Mouse (Mus musculus) forebrain, embryonic 11.5 days (tissue): ENCODE data around the gene Dgat2. TPM values are rescaled to one million over a fixed set of nuclear protein-coding genes. Genes with fewer than 3 reads are reported as not detected.

Experiments used
- ATAC-seq: fragments of 200-750 bp; cut with Nextera tagmentation; replicated peaks from 2 replicates; pipeline ENCODE4 v1.8.0; 2017; ENCODE audit warnings: moderate TSS enrichment; ENCODE audit not compliant: low FRiP score
- DNase-seq: peaks from one replicate; pipeline ENCODE4 v3.0.0-alpha.2; 2017; ENCODE audit warnings: low spot score
- H3K27ac ChIP-seq: fragments of 300-500 bp; sonication (generic); 2 replicates; pipeline ENCODE4 v1.5.1; 2014; ENCODE audit warnings: low read depth, low read length
- H3K27me3 ChIP-seq: fragments of 300-500 bp; sonication (generic); 2 replicates; pipeline ENCODE4 v1.6.1; 2014; ENCODE audit warnings: mild to moderate bottlenecking, low read length, mixed read lengths; ENCODE audit not compliant: control insufficient read depth, insufficient read depth
- H3K36me3 ChIP-seq: fragments of 300-500 bp; sonication (generic); 2 replicates; pipeline ENCODE4 v1.6.1; 2014; ENCODE audit warnings: mild to moderate bottlenecking, low read length, moderate library complexity, mixed read lengths; ENCODE audit not compliant: control insufficient read depth, insufficient read depth
- H3K4me1 ChIP-seq: fragments of 300-500 bp; sonication (generic); replicated peaks from 2 replicates; pipeline ENCODE4 v1.6.1; 2014; ENCODE audit warnings: low read length, mixed read lengths; ENCODE audit not compliant: control insufficient read depth, insufficient read depth
- H3K4me2 ChIP-seq: fragments of 300-500 bp; sonication (generic); 2 replicates; pipeline ENCODE4 v1.6.1; 2014; ENCODE audit warnings: low read depth, mild to moderate bottlenecking, low read length, moderate library complexity, mixed read lengths; ENCODE audit not compliant: severe bottlenecking
- H3K4me3 ChIP-seq: fragments of 300-500 bp; sonication (generic); 2 replicates; pipeline ENCODE4 v1.5.1; 2014; ENCODE audit warnings: low read depth, low read length
- H3K9ac ChIP-seq: fragments of 300-500 bp; sonication (generic); 2 replicates; pipeline ENCODE4 v1.6.1; 2014; ENCODE audit warnings: low read length
- H3K9me3 ChIP-seq: fragments of 300-500 bp; sonication (generic); 2 replicates; pipeline ENCODE4 v1.6.1; 2016; ENCODE audit warnings: low read length, mixed read lengths; ENCODE audit not compliant: control insufficient read depth
- WGBS: fragments of 180-500 bp; shearing (Covaris S2); extraction: QIAGEN DNeasy Blood & Tissue Kit; methylation state at CpG from one replicate; pipeline ENCODE4 v1.1.7; 2014; 5-methylcytosine and 5-hydroxymethylcytosine counted together
- polyA plus RNA-seq: library from polyadenylated mRNA; unstranded; fragments of >200 nt; fragmentation: Nextera tagmentation; extraction: Ambion mirVana; gene quantifications from 2 replicates; pipeline ENCODE4 v1.2.1, GENCODE M21; 2014

Gene Dgat2
- polyA plus RNA-seq, 1 experiment from 2014 or later: 9.2 TPM

DNA sequence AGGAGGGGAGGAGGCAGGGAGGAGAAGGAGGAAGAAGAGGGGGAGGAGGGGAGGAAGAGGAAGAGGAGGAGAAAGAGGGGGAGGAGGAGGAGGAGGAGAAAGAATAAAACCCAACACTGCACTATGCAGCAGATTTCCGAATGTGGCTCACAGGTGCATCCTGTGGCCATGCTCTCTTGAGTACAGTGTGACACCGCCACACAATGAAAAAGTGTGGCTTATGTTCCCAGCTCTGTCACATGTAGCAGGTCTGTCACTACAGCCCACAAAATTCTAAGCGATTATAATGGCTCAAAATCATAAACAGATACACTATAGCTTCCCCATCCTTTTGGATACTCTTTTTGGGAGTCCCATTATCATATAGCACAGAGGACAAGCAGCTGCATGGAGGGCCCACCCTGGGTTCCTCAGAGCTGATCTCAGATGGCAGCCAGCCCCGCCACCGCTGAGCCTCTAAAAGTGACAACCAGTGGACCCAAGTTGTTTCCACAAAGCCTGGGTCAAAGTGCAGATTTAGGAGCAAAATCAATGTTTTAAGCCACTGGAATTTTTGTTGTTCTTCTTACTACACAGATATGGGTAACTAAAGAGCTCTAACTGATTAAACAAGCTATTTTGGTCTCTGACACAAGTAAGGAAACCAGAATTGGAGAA lies 61.5 kb downstream of the Dgat2 start:
- Histone ChIP-seq H3K9ac (no peak overlapping the region), H3K4me1 (no peaks in the 10 kb centered on the region), H3K9me3 (no peaks in the 10 kb centered on the region), H3K4me2 (no peak overlapping the region), H3K36me3 (no peaks in the 10 kb centered on the region; the same call in 1 of the 2 replicates), H3K27me3 (no peaks in the 10 kb centered on the region), H3K4me3 (no peak overlapping the region), H3K27ac (no peak overlapping the region)
- no peak for DNase-seq
- ATAC-seq: no peak
- 89% methylated on average over 5 of the region's 5 CpGs for WGBS

GRCm38 (mm10) chr7:99120082-99120481 lies 62.4 kb downstream of the Dgat2 start:
- no peak for DNase-seq
- Histone ChIP-seq H3K27me3 (no peaks in the 10 kb centered on the region), H3K4me2 (no peak overlapping the region), H3K9me3 (no peaks in the 10 kb centered on the region), H3K27ac (no peak overlapping the region), H3K4me1 (no peaks in the 10 kb centered on the region), H3K36me3 (no peaks in the 10 kb centered on the region; the same call in 1 of the 2 replicates), H3K4me3 (no peak overlapping the region), H3K9ac (no peak overlapping the region)
- WGBS: 84% methylated on average over 4 of the region's 4 CpGs
- no peak for ATAC-seq

- Histone ChIP-seq H3K27ac (no peak overlapping the region), H3K4me2 (no peak overlapping the region), H3K36me3 (no peaks in the 10 kb centered on the region), H3K27me3 (no peaks in the 10 kb centered on the region), H3K4me1 (no peaks in the 10 kb centered on the region), H3K9me3 (no peaks in the 10 kb centered on the region), H3K9ac (no peak overlapping the region), H3K4me3 (no peak overlapping the region)
- DNase-seq (no peak), ATAC-seq (no peak)
- 79% methylated on average over 3 of the region's 3 CpGs for WGBS
These were observed 65.7 kb downstream of the Dgat2 start for GRCm38 (mm10) chr7:99116781-99117180.

DNA sequence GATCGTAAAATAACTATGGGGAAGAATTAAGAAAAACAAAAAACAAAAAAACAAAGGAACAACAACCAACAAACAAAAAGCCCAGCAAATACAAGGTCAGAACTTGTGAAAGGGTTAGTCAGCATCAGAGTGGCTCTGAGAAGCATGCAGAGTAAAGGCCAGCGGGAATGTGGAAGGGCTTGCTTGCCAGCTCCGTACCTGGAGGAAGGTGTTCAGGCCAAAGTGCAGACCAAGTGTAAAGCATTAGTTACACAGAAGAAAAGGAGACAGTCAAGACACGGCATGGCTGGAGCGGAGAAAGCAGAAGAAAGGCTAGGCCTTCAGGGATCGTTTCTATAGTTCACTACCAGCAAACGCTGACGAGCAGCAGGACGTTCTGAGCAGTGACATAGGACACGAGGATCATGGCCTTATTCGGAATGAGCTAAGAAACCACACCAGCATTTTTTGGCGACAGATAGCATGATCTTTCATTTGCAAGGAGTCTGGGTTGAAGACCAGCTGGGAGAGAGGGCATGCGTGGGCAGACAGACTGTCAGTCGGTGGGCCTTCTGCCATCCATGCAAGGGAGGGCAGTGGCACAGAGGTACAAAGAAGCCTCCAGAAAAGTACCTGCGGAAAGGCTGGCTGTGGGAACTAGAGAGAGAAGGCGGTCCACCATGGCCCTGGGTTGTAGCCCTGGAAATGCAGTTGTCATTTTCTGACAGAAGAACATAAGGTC lies 68.4 kb downstream of the Dgat2 start:
- no peak for DNase-seq

DNA sequence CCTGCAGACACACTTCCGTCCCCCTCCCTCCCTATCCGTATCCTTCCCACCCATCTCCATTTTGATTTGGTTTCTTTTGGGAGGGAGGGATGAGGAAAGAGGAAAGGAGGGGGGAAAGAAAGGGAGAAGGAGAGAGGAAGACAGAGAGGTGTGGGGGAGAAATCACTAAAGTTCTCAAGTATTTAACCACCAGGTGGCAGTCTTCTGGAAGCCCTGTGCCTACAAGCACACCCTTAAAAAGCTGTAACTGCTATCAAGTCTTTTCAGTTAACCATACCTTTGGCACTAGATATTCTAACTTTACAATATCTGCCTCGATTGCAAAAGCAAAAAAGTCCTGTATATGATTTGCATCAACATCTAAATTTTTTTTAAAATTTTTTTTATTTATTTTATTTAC lies 75.0 kb downstream of the Dgat2 start:
- Histone ChIP-seq H3K4me1 (no peaks in the 10 kb centered on the region), H3K36me3 (no peaks in the 10 kb centered on the region), H3K4me3 (no peak overlapping the region), H3K9ac (no peak overlapping the region), H3K4me2 (no peak overlapping the region), H3K9me3 (no peaks in the 10 kb centered on the region), H3K27me3 (no peaks in the 10 kb centered on the region), H3K27ac (no peak overlapping the region)
- WGBS: 44% methylated on average over 3 of the region's 3 CpGs
- no peak for DNase-seq
- no peak for ATAC-seq

More for the DNA sequence above, 68.4 kb downstream of the Dgat2 start:
- no peak for ATAC-seq
- no peaks in the 10 kb centered on the region for H3K36me3 ChIP-seq
- no peaks in the 10 kb centered on the region for H3K27me3 ChIP-seq
- H3K9ac ChIP-seq: no peak overlapping the region
- H3K27ac ChIP-seq: no peak overlapping the region
- WGBS: 91% methylated on average over 16 of the region's 16 CpGs
- no peak overlapping the region for H3K4me2 ChIP-seq
- no peak overlapping the region for H3K4me3 ChIP-seq
- no peaks in the 10 kb centered on the region for H3K9me3 ChIP-seq
- H3K4me1 ChIP-seq: no peaks in the 10 kb centered on the region

GRCm38 (mm10) chr7:99106714-99107270 lies 75.7 kb downstream of the Dgat2 start:
- DNase-seq (no peak), ATAC-seq (no peak)
- H3K27me3 ChIP-seq: no peaks in the 10 kb centered on the region
- peaks cover 4% of the 10 kb centered on the region; the same call in 1 of the 2 replicates for H3K4me1 ChIP-seq
- H3K36me3 ChIP-seq: no peaks in the 10 kb centered on the region
- H3K4me3 ChIP-seq: no peak overlapping the region
- 69% methylated on average over 4 of the region's 4 CpGs for WGBS
- no peak overlapping the region for H3K4me2 ChIP-seq
- H3K9ac ChIP-seq: no peak overlapping the region
- no peak overlapping the region for H3K27ac ChIP-seq
- H3K9me3 ChIP-seq: no peaks in the 10 kb centered on the region

Other genes starting within 250 kb of the Dgat2 start
- gene Uvrag, start 41.6 kb downstream of the Dgat2 start, polyA plus RNA-seq: 12.2 and 12.8 TPM in 2 replicates
- 9.3 and 13.0 TPM in 2 replicates for gene Mogat2, start 55.9 kb upstream of the Dgat2 start, polyA plus RNA-seq
- 36.2 and 36.7 TPM in 2 replicates for gene Map6, start 84.7 kb upstream of the Dgat2 start, polyA plus RNA-seq
- 239 and 255 TPM in 2 replicates for gene Serpinh1, start 170.5 kb upstream of the Dgat2 start, polyA plus RNA-seq
- 18.6 and 19.1 TPM in 2 replicates for gene Gdpd5, start 198.7 kb upstream of the Dgat2 start, polyA plus RNA-seq